ENCODE assay signal across 33 mouse cellular contexts in genomic region chr15:4145352-4145751, GRCm38 (mm10).
"Had no signal": no experiment of that assay in that cellular context is flagged by ENCODE, and none has a peak within 500 bp of the region (broad histone marks: within the 10 kb centered on the region; RNA-seq: fewer than 3 reads in every experiment).

No protein-coding gene starts in this region.

- H3K9ac ChIP-seq: heart, embryonic 12.5 days; heart, embryonic 13.5 days; heart, embryonic 15.5 days; hindbrain, embryonic 12.5 days; hindbrain, embryonic 13.5 days; hindbrain, embryonic 14.5 days; hindbrain, embryonic 15.5 days; kidney, embryonic 15.5 days had no signal

- H3K9me3 ChIP-seq: heart, embryonic 10.5 days; heart, embryonic 12.5 days; heart, embryonic 13.5 days; heart, embryonic 15.5 days; hindbrain, embryonic 10.5 days; hindbrain, embryonic 12.5 days; hindbrain, embryonic 13.5 days; hindbrain, embryonic 15.5 days; kidney, embryonic 15.5 days had no signal

- H3K27ac ChIP-seq: heart, embryonic 10.5 days; heart, embryonic 13.5 days; heart, embryonic 15.5 days; hindbrain, embryonic 10.5 days; hindbrain, embryonic 12.5 days; hindbrain, embryonic 13.5 days; hindbrain, embryonic 14.5 days; hindbrain, embryonic 15.5 days; hindbrain, postnatal 0 days; kidney, embryonic 15.5 days; kidney, postnatal 0 days; layer of hippocampus, adult 2 months; left cerebral cortex, adult 2 months had no signal

- H3K4me1 ChIP-seq: heart, embryonic 10.5 days; heart, embryonic 12.5 days; heart, embryonic 13.5 days; heart, embryonic 15.5 days; hindbrain, embryonic 10.5 days; hindbrain, embryonic 12.5 days; hindbrain, embryonic 13.5 days; hindbrain, embryonic 15.5 days; kidney, embryonic 15.5 days had no signal

- H3K4me3 ChIP-seq: heart, embryonic 10.5 days; heart, embryonic 12.5 days; heart, embryonic 13.5 days; heart, embryonic 15.5 days; hindbrain, embryonic 10.5 days; hindbrain, embryonic 12.5 days; hindbrain, embryonic 13.5 days; hindbrain, embryonic 15.5 days; kidney, embryonic 15.5 days; layer of hippocampus, adult 2 months; left cerebral cortex, adult 2 months had no signal

- H3K36me3 ChIP-seq: hindbrain, embryonic 10.5 days had no signal

- DNase-seq: heart, postnatal 10 days; heart, postnatal 14 days; heart, postnatal 36 days; heart, postnatal 4 days; kidney, adult 11 months; kidney, adult 18-20 months; kidney, adult 2 months; kidney, adult 8-10 months; kidney, adult 9 months; kidney, postnatal 10 days; kidney, postnatal 14 days; kidney, postnatal 25 days; kidney, postnatal 36 days; kidney, postnatal 4 days; layer of hippocampus, adult 9-11 months; layer of hippocampus, postnatal 36 days had no signal

- H3K27me3 ChIP-seq: heart, embryonic 12.5 days; heart, embryonic 13.5 days; heart, embryonic 15.5 days; hindbrain, embryonic 12.5 days; hindbrain, embryonic 13.5 days; hindbrain, embryonic 15.5 days; kidney, embryonic 15.5 days had no signal

- H3K4me2 ChIP-seq: heart, embryonic 11.5 days; heart, embryonic 12.5 days; heart, embryonic 13.5 days; heart, embryonic 15.5 days; hindbrain, embryonic 12.5 days; hindbrain, embryonic 13.5 days; hindbrain, embryonic 14.5 days; hindbrain, embryonic 15.5 days; kidney, embryonic 15.5 days had no signal

- ATAC-seq: hindbrain, embryonic 16.5 days; hindbrain, postnatal 0 days; inflammation-experienced regulatory T-cells, adult 6 months had no signal
